Mouse (Mus musculus): ENCODE results near the gene Myd88. TPM values are rescaled to one million over a fixed set of nuclear protein-coding genes. Genes with fewer than 3 reads are reported as not detected.
"Not testable (repeated sequence)": the region's sequence is repeated elsewhere in the genome, so short reads cannot be mapped to it uniquely, and the experiment has no call there.

Myd88 gene
- total RNA-seq (2014; fragmentation: Nextera tagmentation) (31.1 and 47.6 TPM in 2 replicates), total RNA-seq (2017) (16.4 and 24.2 TPM in 2 replicates)

DNA sequence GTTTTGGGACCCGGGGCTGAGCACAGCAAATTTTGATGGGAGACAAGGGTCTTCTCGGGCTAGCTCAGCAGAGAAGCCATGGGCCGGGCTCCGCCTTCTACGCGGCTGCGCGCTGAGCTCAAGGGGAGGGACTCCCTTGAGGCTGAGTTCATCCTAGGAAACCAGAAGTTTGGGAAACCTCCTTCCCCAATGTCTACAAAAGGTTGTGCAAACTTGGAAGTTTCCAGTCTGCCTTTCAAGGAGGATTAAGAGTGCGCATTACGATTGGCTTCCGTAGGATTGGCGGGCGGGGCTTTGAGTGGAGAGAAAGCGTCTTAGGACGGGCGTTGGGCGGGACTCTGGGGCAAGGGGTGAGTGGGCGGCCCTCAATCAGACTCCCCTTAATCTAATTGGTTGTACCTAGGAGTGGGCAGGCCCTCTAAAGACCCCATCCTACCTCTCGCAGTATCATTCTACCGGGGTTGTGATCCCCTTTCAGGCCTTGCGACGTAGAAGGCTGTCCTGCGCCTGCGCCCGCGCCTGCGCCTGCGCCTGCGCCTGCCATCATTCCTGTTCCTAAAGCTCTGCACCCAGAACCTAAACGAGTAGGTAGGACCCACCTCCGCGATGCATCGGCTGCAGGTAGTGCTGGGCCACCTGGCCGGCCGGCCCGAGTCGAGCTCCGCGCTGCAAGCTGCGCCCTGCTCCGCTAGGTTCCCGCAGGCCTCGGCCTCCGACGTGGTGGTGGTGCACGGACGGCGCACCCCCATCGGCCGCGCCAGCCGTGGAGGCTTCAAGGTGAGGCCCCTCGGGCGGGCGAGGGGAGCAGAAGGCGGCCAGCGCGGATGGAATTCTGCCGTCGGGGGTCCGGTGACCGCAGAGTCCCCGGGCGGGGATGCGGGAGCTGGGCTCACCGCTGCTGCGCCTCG lies at the start of gene Myd88:
Gene Myd88, minus strand, starts transcription at position 503 of the 908 bp plus-strand sequence.
- ATAC-seq (replicated peaks; ENCODE audit: poor library complexity, severe bottlenecking): peak; percentile 85

DNA sequence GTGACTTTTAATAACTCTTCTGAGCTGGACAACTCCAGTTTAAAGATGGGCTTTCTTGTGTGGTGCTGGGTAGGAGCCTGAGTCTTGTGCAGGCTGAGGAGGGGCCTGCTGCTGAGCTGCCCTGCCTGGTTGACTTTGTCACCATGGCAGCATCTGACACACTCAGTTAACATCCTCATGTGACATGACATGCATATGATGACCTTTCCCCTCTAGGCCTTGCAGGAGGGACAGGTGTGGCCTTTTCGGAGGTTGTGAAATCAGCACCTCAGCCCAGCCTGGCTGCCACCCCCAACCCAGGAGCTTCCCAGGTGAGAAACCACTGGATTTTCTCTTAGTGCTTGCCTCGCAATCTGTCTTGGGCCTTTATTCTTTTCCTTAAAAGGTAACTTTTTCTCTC lies 49.0 kb upstream of the Myd88 start:
- ATAC-seq (replicated peaks; ENCODE audit: poor library complexity, severe bottlenecking): no peak

DNA sequence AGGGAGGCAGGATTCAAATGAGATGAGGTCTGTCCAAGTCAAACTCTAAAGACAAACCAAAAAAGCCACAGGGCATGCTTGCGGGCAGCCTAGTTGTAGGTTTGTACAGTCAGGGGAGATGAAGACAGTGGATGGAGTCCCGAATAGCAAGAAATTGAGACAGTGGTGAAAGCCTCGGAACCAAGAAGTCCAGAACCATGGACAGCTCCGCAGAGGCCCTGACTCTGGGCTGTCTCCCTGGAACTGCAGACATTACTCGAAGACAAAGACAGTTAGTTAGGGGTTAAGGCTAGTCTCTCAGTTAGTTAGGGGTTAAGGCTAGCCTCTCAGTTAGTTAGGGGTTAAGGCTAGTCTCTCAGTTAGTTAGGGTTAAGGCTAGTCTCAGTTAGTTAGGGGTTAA lies 47.7 kb upstream of the Myd88 start:
- peak; percentile 37; the same call in 1 of the 2 replicates for ATAC-seq (replicated peaks; ENCODE audit: poor library complexity, severe bottlenecking)

GRCm38 (mm10) chr9:119382603-119383002 lies 41.4 kb upstream of the Myd88 start:
- ATAC-seq (replicated peaks; ENCODE audit: poor library complexity, severe bottlenecking): no peak

DNA sequence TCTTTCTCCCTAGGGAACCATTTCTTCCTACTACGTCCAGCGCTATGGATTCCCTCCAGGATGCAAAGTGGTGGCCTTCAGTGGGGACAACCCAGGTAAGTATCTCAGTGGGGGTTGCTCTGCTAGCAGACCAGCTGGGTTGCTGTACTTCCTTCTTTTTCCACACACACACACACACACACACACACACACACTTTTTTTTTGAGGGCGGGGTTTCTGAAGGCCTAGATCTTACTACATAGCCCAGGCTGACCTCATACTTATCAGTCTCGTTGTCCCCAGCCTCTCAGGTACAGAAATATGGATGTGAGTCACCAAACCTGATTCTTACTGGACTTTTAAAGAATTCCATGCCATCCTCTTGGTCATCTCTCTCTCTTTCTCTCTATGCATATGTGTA lies 37.0 kb upstream of the Myd88 start:
- peak; percentile 71 for ATAC-seq (replicated peaks; ENCODE audit: poor library complexity, severe bottlenecking)

GRCm38 (mm10) chr9:119375556-119375955 lies 34.3 kb upstream of the Myd88 start:
- ATAC-seq (replicated peaks; ENCODE audit: poor library complexity, severe bottlenecking): no peak

DNA sequence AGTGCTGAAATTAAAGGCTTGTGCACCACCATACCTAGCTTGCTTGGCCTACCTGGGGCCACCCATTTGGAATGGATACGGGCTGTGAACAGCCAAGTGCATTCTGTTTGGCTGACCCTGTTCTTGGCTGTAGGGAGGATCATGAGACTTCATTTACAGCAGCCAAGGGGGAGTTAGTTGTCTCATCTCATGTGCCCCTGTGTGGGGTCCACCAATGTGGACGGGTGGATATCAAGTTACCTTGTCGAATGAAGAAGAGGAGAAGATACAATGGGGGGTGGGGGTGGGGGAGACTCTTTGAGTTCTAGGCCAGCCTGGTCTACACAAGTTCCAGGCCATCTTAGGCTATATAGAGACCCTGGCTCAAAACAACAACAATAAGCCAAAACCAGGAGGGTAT lies 33.8 kb upstream of the Myd88 start:
- no peak for ATAC-seq (replicated peaks; ENCODE audit: poor library complexity, severe bottlenecking)

DNA sequence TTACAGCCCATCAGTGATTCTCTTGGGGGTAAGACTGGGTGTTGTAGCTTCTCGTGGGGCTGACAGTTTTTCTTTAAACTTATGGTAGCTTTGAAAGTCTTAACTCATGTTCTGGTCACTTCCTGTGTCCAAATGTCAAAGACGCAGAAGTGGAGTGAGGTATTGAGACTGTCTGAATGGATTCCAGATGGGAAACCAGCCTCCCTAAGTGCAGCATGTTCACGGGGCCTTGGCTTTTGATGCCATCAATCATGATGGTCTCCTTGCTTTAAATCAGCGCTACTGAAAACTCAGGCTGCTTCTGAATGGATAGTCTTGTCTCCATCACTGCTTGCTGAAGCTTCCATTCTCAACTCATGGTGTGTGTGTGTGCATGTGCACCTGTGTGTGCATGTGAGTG lies 30.0 kb upstream of the Myd88 start:
- no peak for ATAC-seq (replicated peaks; ENCODE audit: poor library complexity, severe bottlenecking)

- ATAC-seq (replicated peaks; ENCODE audit: poor library complexity, severe bottlenecking): not testable (repeated sequence)
Measured at GRCm38 (mm10) chr9:119370770-119371169, 29.6 kb upstream of the Myd88 start.

DNA sequence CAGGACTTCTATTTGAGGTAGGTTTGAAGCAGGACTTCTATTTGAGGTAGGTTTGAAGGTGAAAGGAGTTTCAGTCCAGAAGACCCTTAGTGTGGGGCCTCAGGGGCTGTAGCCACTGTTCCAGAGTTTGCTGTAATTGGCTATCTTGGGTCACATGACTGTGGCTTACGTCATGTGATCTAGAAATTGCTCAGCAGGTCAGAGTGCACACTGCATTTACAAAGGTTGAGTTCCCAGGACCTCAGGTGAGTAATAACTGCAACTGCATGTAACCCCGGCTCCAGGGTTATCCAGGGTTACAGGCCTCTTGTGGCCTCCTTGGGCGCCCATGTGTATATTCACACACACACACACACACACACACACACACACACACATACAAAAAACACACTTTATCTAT lies 27.2 kb upstream of the Myd88 start:
- no peak for ATAC-seq (replicated peaks; ENCODE audit: poor library complexity, severe bottlenecking)

DNA sequence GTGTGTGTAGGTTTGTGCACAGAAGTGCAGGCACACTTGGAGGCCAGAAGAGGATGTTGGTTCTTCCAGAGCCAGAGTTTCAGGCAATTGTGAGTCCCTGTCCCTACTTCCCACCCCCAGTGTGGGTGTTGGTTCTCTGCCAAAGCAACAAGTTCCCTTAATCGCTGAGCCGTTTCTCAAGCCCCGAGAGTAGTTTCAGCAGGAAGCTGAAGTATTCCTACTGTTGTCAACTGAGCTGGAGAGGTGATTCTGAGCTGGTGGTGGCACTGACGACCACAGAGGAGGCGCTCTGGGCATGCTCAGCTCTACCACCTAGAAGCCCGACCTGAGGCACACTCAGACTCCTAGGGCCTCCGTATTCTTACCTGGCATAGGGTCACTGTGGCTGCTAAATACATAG lies 24.1 kb upstream of the Myd88 start, which contains the start of gene Slc22a14:
Gene Slc22a14, minus strand, starts transcription at position 270 of the 400 bp plus-strand sequence.
- peak; percentile 89 for ATAC-seq (replicated peaks; ENCODE audit: poor library complexity, severe bottlenecking)

DNA sequence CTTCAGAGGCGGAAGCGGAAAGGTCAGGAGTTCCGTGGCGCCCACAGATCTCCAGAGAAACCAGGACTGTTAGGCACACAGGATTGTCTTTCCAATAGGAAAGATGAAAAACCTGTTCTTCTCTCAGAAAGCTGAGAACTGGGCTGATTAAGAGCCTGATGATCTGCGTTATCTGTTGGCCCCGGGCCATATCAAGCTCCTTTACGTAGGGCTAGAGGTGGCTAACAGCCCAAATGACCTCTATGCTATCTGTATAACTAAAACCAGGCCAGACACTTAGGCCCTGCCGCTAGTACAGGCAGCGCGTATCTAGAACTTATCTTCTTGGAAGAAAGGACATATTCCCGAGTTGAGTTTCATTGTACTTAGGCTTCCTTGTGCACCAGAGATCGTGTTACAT lies 22.0 kb upstream of the Myd88 start:
- ATAC-seq (replicated peaks; ENCODE audit: poor library complexity, severe bottlenecking): no peak

- ATAC-seq (replicated peaks; ENCODE audit: poor library complexity, severe bottlenecking): no peak
Measured at GRCm38 (mm10) chr9:119361416-119361815, 20.2 kb upstream of the Myd88 start.

DNA sequence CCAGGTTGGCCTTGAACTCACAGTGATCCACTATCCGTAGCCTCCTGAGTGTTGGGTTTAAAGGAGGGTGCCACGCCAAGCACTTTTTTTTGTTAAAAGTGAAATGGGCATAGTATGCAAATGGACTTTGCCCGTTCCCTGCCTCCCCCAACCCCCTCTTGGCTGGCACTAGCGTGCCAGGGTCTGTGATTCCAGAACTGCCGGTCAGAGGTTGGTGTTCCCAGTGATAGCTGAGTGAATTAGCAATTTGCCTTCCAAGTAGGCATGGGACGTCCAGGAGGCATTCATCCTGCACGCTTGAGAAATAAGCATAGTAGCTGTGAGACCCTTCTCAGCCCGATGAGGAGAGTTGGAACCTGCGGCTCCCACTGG lies 16.8 kb upstream of the Myd88 start:
- ATAC-seq (replicated peaks; ENCODE audit: poor library complexity, severe bottlenecking): no peak

DNA sequence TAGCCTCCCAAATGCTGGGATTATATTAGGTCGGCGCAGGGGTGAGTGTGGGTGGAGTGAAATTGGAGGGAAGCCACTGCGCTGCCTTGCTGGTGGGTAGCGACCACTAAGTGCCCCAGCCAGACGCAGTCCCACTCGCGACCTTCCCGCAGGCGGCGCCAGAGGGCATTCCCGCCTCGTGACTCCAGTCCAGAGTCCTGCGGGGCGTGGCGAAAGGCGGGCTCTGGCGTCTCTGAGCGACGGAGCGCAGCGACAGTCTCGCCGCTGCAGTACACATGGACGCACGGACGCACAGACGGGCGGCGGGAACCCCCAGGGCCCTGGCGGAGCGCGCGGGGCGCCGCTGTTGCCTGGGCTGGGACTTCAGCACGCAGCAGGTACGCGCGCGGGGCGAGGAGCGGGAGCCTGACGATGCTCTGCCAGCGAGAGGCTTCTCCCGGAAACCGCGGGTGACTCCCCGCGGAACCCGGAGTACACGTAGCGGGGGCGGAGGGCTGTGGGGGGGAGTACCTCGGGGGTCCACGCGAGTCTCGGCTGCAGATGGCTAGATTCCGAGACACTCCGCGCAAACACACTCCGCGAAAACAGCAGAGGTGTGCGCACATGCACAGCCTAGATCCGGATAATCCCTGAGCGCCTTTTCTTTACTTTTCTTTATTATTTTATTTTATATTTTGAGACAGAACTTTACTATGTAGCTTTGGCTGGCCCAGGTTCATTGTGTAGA lies 16.3 kb upstream of the Myd88 start, which contains the start of gene Xylb:
Gene Xylb, plus strand, starts transcription at position 51 of the 727 bp plus-strand sequence.
- peak; percentile 99 for ATAC-seq (replicated peaks; ENCODE audit: poor library complexity, severe bottlenecking)

DNA sequence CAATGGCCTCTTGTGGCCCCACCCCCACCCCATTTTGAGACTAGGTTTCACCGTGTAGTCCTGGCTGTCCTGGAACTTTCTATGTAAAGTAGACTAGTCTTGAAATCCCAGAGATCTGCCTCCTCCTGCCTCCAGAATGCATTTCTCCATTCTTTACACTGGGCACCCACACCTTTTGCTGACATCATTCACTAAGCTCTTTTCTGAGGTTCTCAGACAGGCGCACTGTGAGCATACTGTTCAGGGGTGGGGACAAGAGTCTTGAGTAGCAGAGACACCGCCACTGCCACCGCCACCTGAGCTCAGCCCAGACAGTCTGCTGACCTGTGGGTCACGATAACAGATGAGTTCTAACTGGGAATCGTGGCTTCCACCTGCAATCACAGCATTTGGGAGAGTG lies 14.7 kb upstream of the Myd88 start:
- no peak for ATAC-seq (replicated peaks; ENCODE audit: poor library complexity, severe bottlenecking)

GRCm38 (mm10) chr9:119353926-119354325 lies 12.7 kb upstream of the Myd88 start:
- ATAC-seq (replicated peaks; ENCODE audit: poor library complexity, severe bottlenecking): no peak

DNA sequence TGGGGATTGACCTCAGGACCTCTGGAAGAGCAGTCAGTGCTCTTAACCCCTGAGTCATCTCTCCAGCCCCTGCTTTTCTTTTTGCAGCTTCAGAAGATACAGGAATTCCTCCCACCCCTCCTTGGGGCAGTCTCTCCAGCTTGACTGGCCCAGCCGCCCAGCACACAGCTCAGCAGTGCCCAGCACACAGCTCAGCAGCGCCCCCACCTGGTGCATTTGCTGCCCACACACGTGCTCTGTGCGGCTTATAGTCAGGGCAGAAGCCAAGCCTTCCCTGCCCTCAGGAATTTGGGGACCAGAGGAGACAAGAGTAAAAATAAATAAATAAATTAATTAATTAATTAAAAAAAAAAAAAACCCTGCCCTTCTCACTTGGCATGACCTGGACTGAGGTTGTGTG lies 10.8 kb upstream of the Myd88 start:
- peak; percentile 97 for ATAC-seq (replicated peaks; ENCODE audit: poor library complexity, severe bottlenecking)

GRCm38 (mm10) chr9:119350947-119351705 lies 9.9 kb upstream of the Myd88 start:
- ATAC-seq (replicated peaks; ENCODE audit: poor library complexity, severe bottlenecking): no peak

GRCm38 (mm10) chr9:119350531-119350930 lies 9.3 kb upstream of the Myd88 start:
- no peak for ATAC-seq (replicated peaks; ENCODE audit: poor library complexity, severe bottlenecking)

DNA sequence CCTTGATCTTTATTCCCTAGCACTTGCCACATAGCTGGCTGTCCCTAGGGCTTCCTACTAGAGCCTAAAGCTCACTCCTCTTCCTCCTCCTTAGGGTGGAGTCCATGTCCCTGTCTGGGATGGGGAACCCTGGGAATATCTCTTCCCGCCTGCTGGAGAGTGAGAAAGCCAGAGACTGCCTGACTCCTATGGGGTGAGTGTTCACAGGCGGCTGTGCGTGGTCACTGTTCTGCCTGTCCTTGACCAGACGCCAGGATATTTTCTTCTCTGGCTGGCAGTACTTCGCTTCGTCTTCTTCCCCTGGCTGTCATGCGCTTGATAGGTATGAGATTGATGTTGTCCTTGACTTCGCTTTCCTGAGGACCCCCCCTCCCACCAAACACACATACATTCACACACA lies 5.2 kb upstream of the Myd88 start:
- ATAC-seq (replicated peaks; ENCODE audit: poor library complexity, severe bottlenecking): no peak

All from granulocyte monocyte progenitor cell, adult 5-6 weeks (primary cell).